Mouse (Mus musculus): Measurements from ENCODE around the gene Nvl. TPM values are rescaled to one million over a fixed set of nuclear protein-coding genes. Genes with fewer than 3 reads are reported as not detected.
A peak's percentile ranks its signal among the peaks of the same experiment; 100 is the strongest.

Gene Nvl
- polyA plus RNA-seq, 1 experiment = 25.9 TPM

DNA sequence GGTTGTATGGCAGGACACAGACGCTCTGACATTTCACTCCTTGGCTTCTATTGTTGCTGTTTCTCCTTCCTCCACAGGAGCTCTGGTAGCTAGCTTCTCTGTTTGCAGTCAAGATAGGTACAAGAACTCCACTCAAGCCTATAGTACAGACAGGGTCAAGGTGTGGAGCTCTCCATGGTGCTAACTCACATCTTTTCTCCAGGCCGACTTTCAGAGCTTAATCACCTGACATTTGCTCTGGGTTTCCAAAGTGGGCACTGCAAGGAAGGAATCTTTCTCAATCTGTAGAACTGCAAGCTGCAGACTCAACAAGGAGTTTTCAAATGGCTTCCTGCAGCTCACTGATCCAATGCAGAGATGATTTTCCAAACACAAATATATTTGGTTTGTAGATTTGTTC lies 60.0 kb downstream of the Nvl start:
- no peaks in the 10 kb centered on the region for H3K4me1 ChIP-seq (ENCODE audit: control insufficient read depth, insufficient read depth, low read length)

DNA sequence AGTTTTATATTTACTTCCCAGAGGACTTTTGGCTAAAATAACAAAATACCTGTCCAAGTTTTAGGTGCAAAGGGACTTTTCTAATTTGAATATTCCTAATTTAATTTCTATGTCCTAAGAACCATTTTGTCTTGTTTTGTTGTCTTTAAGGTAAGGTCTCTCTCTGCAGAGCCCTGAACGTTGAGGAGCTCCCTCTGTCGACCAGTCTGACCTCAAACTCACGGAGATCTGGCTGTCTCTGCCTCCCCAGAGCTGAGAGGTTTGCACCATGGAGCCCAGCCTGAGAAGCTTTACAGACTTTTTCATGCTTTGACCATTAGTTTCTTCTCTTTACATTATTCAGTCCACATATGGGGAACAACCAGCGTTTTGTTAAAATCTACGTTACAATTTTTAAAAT lies 70.9 kb downstream of the Nvl start:
- Histone ChIP-seq H3K4me3 (ENCODE audit: insufficient read depth, low read length) (no peak overlapping the region), H3K27ac (ENCODE audit: insufficient read depth, low read depth, low read length) (no peak overlapping the region), H3K4me1 (ENCODE audit: control insufficient read depth, insufficient read depth, low read length) (no peaks in the 10 kb centered on the region)
- TF ChIP-seq POLR2A (IDR thresholded peaks at IDR 0.05; ENCODE audit: borderline replicate concordance, low read depth, low read length) = no peak
- TF ChIP-seq CTCF (IDR thresholded peaks at IDR 0.05; ENCODE audit: low read depth, low read length) = 0 out of 2 replicates have a peak, but pooled peaks have one; percentile 11

More for the DNA sequence above, 60.0 kb downstream of the Nvl start:
- TF ChIP-seq CTCF (IDR thresholded peaks at IDR 0.05; ENCODE audit: low read depth, low read length) = no peak
- no peak for TF ChIP-seq POLR2A (IDR thresholded peaks at IDR 0.05; ENCODE audit: borderline replicate concordance, low read depth, low read length)
- Histone ChIP-seq H3K4me3 (ENCODE audit: insufficient read depth, low read length) (no peak overlapping the region), H3K27ac (ENCODE audit: insufficient read depth, low read depth, low read length) (no peak overlapping the region)

GRCm38 (mm10) chr1:181069671-181070070 lies 74.3 kb downstream of the Nvl start:
- Histone ChIP-seq H3K27ac (ENCODE audit: insufficient read depth, low read depth, low read length) (no peak overlapping the region), H3K4me1 (ENCODE audit: control insufficient read depth, insufficient read depth, low read length) (no peaks in the 10 kb centered on the region)
- TF ChIP-seq POLR2A (IDR thresholded peaks at IDR 0.05; ENCODE audit: borderline replicate concordance, low read depth, low read length) = no peak
- TF ChIP-seq CTCF (IDR thresholded peaks at IDR 0.05; ENCODE audit: low read depth, low read length) = no peak

DNA sequence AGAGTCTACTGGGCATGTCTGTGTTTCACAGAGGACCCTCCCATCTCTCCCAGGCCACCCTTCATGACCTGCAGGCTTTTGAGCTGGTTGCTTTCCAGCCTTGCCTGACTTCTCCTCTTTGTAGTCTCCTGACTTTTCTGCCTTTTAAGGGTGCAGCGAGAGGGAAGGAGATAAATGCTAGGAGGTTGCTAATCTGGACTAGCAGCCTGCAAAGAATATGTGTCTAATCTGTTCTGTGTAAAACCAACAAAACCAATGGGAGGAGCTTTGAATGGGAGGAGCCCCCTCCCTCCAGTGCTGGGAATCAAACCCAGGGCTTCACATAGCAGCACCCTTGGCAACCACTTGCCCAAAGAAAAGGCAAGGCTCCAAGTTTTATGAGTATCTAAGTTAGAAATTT lies 75.7 kb downstream of the Nvl start:
- Histone ChIP-seq H3K4me3 (ENCODE audit: insufficient read depth, low read length) (no peak overlapping the region), H3K27ac (ENCODE audit: insufficient read depth, low read depth, low read length) (no peak overlapping the region), H3K4me1 (ENCODE audit: control insufficient read depth, insufficient read depth, low read length) (no peaks in the 10 kb centered on the region)
- TF ChIP-seq POLR2A (IDR thresholded peaks at IDR 0.05; ENCODE audit: borderline replicate concordance, low read depth, low read length) (no peak), CTCF (IDR thresholded peaks at IDR 0.05; ENCODE audit: low read depth, low read length) (no peak)

More at GRCm38 (mm10) chr1:181069671-181070070, 74.3 kb downstream of the Nvl start:
- no peak overlapping the region for H3K4me3 ChIP-seq (ENCODE audit: insufficient read depth, low read length)

DNA sequence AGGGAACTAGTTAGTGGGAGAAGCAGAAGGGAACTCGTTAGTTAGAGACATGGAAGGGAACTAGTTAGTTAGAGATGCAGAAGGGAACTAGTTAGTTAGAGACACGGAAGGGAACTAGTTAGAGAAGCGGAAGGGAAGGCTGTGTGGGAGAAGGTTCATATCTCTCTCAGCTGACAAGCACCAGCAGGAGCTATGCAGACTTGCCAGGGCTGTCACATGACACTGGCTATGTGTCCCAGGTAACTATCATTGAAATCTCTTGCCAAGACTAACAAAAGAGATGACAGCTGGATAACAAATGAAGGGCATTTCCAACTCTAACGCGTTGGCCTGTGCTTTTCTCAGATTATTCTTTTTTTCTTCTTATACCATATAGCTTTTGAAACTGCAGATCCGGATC lies 79.4 kb downstream of the Nvl start:
- Histone ChIP-seq H3K4me1 (ENCODE audit: control insufficient read depth, insufficient read depth, low read length) (no peaks in the 10 kb centered on the region), H3K4me3 (ENCODE audit: insufficient read depth, low read length) (no peak overlapping the region), H3K27ac (ENCODE audit: insufficient read depth, low read depth, low read length) (no peak overlapping the region)
- TF ChIP-seq CTCF (IDR thresholded peaks at IDR 0.05; ENCODE audit: low read depth, low read length) (no peak), POLR2A (IDR thresholded peaks at IDR 0.05; ENCODE audit: borderline replicate concordance, low read depth, low read length) (no peak)

- no peaks in the 10 kb centered on the region for H3K4me1 ChIP-seq (ENCODE audit: control insufficient read depth, insufficient read depth, low read length)
- no peak overlapping the region for H3K27ac ChIP-seq (ENCODE audit: insufficient read depth, low read depth, low read length)
- TF ChIP-seq CTCF (IDR thresholded peaks at IDR 0.05; ENCODE audit: low read depth, low read length) = no peak
- no peak for TF ChIP-seq POLR2A (IDR thresholded peaks at IDR 0.05; ENCODE audit: borderline replicate concordance, low read depth, low read length)
- no peak overlapping the region for H3K4me3 ChIP-seq (ENCODE audit: insufficient read depth, low read length)
Measured at GRCm38 (mm10) chr1:181063991-181064390, 80.0 kb downstream of the Nvl start.

- Histone ChIP-seq H3K4me1 (ENCODE audit: control insufficient read depth, insufficient read depth, low read length) (no peaks in the 10 kb centered on the region), H3K4me3 (ENCODE audit: insufficient read depth, low read length) (no peak overlapping the region), H3K27ac (ENCODE audit: insufficient read depth, low read depth, low read length) (no peak overlapping the region)
- TF ChIP-seq CTCF (IDR thresholded peaks at IDR 0.05; ENCODE audit: low read depth, low read length) = no peak
- no peak for TF ChIP-seq POLR2A (IDR thresholded peaks at IDR 0.05; ENCODE audit: borderline replicate concordance, low read depth, low read length)
Measured at GRCm38 (mm10) chr1:181061784-181062485, 82.1 kb downstream of the Nvl start.

GRCm38 (mm10) chr1:181052898-181053297 lies 91.1 kb downstream of the Nvl start:
- no peak overlapping the region for H3K27ac ChIP-seq (ENCODE audit: insufficient read depth, low read depth, low read length)
- H3K4me3 ChIP-seq (ENCODE audit: insufficient read depth, low read length) = no peak overlapping the region
- no peak for TF ChIP-seq POLR2A (IDR thresholded peaks at IDR 0.05; ENCODE audit: borderline replicate concordance, low read depth, low read length)
- TF ChIP-seq CTCF (IDR thresholded peaks at IDR 0.05; ENCODE audit: low read depth, low read length) = no peak
- no peaks in the 10 kb centered on the region for H3K4me1 ChIP-seq (ENCODE audit: control insufficient read depth, insufficient read depth, low read length)

- TF ChIP-seq POLR2A (IDR thresholded peaks at IDR 0.05; ENCODE audit: borderline replicate concordance, low read depth, low read length) = no peak
- TF ChIP-seq CTCF (IDR thresholded peaks at IDR 0.05; ENCODE audit: low read depth, low read length) = no peak
- Histone ChIP-seq H3K27ac (ENCODE audit: insufficient read depth, low read depth, low read length) (no peak within 1 kb of the TSS), H3K4me3 (ENCODE audit: insufficient read depth, low read length) (no peak within 1 kb of the TSS), H3K4me1 (ENCODE audit: control insufficient read depth, insufficient read depth, low read length) (no peaks in the 10 kb centered on the region)
Measured at GRCm38 (mm10) chr1:181050937-181051336, 93.1 kb downstream of the Nvl start, which contains the start of gene 9130409I23Rik. Gene 9130409I23Rik, plus strand, starts transcription at chr1:181051237.

GRCm38 (mm10) chr1:181049328-181049842 lies 94.6 kb downstream of the Nvl start:
- Histone ChIP-seq H3K4me3 (ENCODE audit: insufficient read depth, low read length) (no peak overlapping the region), H3K27ac (ENCODE audit: insufficient read depth, low read depth, low read length) (no peak overlapping the region), H3K4me1 (ENCODE audit: control insufficient read depth, insufficient read depth, low read length) (no peaks in the 10 kb centered on the region)
- TF ChIP-seq CTCF (IDR thresholded peaks at IDR 0.05; ENCODE audit: low read depth, low read length) (no peak), POLR2A (IDR thresholded peaks at IDR 0.05; ENCODE audit: borderline replicate concordance, low read depth, low read length) (no peak)

Data from bone marrow macrophage, adult 2 months (primary cell).